Mouse (Mus musculus): ENCODE data around the gene Adam8. TPM values are rescaled to one million over a fixed set of nuclear protein-coding genes. Genes with fewer than 3 reads are reported as not detected.

Adam8 gene
- polyA plus RNA-seq, 1 experiment, result 55.1 TPM

DNA sequence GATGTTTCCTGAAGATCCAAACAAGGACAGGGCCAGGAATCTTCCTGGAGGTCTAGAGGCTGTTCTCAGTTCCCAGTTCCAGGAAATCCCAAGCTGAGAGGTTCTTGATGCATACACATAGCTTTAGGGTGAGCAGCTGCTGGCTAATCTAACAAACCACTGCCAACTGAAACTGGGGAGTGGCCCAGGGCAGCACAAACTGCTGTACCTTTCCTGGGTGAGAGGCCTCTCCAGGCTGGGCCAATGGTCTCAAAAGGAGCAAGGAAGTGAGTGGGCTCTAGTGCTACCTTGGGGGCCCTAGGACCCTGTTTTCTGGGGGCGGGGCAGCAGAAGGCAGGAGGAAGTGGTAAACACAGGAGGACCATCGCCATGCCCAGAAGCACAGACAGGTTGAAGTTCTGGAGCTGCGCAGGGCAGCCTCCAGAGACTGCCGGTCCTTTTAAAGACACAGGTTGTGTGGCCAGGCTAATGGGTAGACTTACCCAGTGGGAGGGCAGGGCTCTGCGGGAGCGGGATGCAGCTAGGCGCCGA lies 1.4 kb downstream of the Adam8 start:
- WGBS, result 40% methylated on average over 8 of the region's 8 CpGs
- peak overlapping the region; percentile 62 for H3K27ac ChIP-seq (ENCODE audit: control insufficient read depth, insufficient read depth, low read depth, low read length, poor library complexity)

GRCm38 (mm10) chr7:139988272-139988671 lies 4.1 kb downstream of the Adam8 start:
- Histone ChIP-seq H3K4me1 (ENCODE audit: control insufficient read depth, insufficient read depth, low read length) (peaks cover 3% of the 10 kb centered on the region), H3K4me3 (replicated peaks; ENCODE audit: control insufficient read depth, low read depth, low read length) (no peak overlapping the region), H3K27ac (ENCODE audit: control insufficient read depth, insufficient read depth, low read depth, low read length, poor library complexity) (no peak overlapping the region)
- TF ChIP-seq CTCF (IDR thresholded peaks at IDR 0.05; ENCODE audit: control insufficient read depth, insufficient read depth, low read length) (no peak), POLR2A (IDR thresholded peaks at IDR 0.05; ENCODE audit: borderline replicate concordance, control insufficient read depth, low read depth, low read length) (no peak)
- 77% methylated on average over 9 of the region's 9 CpGs for WGBS

More for the DNA sequence above, 1.4 kb downstream of the Adam8 start:
- TF ChIP-seq POLR2A (IDR thresholded peaks at IDR 0.05; ENCODE audit: borderline replicate concordance, control insufficient read depth, low read depth, low read length) (no peak), CTCF (IDR thresholded peaks at IDR 0.05; ENCODE audit: control insufficient read depth, insufficient read depth, low read length) (no peak)
- no peaks in the 10 kb centered on the region for H3K4me1 ChIP-seq (ENCODE audit: control insufficient read depth, insufficient read depth, low read length)
- peak overlapping the region; percentile 62 for H3K4me3 ChIP-seq (replicated peaks; ENCODE audit: control insufficient read depth, low read depth, low read length)

- no peak for TF ChIP-seq CTCF (IDR thresholded peaks at IDR 0.05; ENCODE audit: control insufficient read depth, insufficient read depth, low read length)
- no peak for TF ChIP-seq POLR2A (IDR thresholded peaks at IDR 0.05; ENCODE audit: borderline replicate concordance, control insufficient read depth, low read depth, low read length)
- Histone ChIP-seq H3K4me1 (ENCODE audit: control insufficient read depth, insufficient read depth, low read length) (peaks cover 3% of the 10 kb centered on the region), H3K4me3 (replicated peaks; ENCODE audit: control insufficient read depth, low read depth, low read length) (no peak overlapping the region), H3K27ac (ENCODE audit: control insufficient read depth, insufficient read depth, low read depth, low read length, poor library complexity) (peak overlapping the region; percentile 92)
- WGBS, result 36% methylated on average over 11 of the region's 11 CpGs
These were observed 7.9 kb downstream of the Adam8 start for GRCm38 (mm10) chr7:139984505-139984904.

DNA sequence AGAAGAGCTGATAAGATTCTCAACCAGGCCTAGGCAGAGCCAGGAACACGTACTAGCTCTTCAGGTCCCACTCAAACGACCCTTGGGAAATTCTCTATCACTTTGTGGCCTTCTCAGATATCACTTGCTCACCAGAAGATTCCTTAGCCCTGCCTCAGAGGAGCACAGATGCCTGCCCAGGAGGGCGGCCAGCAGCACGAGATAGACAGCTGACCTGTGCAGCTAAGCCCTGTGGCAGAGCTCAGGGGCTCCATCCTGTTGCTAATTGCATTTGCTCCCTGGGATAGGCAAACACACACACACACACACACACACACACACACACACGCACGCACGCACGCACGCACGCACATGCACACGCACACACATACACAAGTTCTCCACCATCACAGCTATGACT lies 10.3 kb downstream of the Adam8 start:
- no peak overlapping the region for H3K4me3 ChIP-seq (replicated peaks; ENCODE audit: control insufficient read depth, low read depth, low read length)
- TF ChIP-seq CTCF (IDR thresholded peaks at IDR 0.05; ENCODE audit: control insufficient read depth, insufficient read depth, low read length), result no peak
- no peak for TF ChIP-seq POLR2A (IDR thresholded peaks at IDR 0.05; ENCODE audit: borderline replicate concordance, control insufficient read depth, low read depth, low read length)
- 83% methylated on average over 11 of the region's 11 CpGs for WGBS
- H3K27ac ChIP-seq (ENCODE audit: control insufficient read depth, insufficient read depth, low read depth, low read length, poor library complexity), result no peak overlapping the region
- H3K4me1 ChIP-seq (ENCODE audit: control insufficient read depth, insufficient read depth, low read length), result peaks cover 5% of the 10 kb centered on the region

DNA sequence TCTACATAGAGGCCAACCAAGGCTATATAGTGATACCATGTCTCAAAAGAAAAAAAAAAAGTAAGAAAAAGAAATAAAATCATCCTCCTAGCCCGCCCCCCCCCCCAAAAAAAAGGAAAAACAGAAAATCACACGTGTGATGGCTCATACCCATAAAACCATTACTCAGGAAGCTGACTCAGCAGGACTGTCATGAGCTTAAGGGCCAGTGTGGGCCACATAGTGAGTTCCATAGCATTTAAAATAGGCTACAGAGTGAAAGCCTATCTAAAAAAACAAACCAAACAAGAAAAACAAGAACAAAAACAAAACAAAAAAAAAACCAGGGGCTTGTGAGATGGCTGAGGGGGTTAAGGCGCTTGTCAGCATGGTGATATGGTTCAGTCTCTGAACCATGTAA lies 11.6 kb downstream of the Adam8 start:
- 26% methylated on average over 3 of the region's 3 CpGs for WGBS
- TF ChIP-seq POLR2A (IDR thresholded peaks at IDR 0.05; ENCODE audit: borderline replicate concordance, control insufficient read depth, low read depth, low read length) (no peak), CTCF (IDR thresholded peaks at IDR 0.05; ENCODE audit: control insufficient read depth, insufficient read depth, low read length) (no peak)
- H3K27ac ChIP-seq (ENCODE audit: control insufficient read depth, insufficient read depth, low read depth, low read length, poor library complexity), result no peak overlapping the region
- peaks cover 7% of the 10 kb centered on the region for H3K4me1 ChIP-seq (ENCODE audit: control insufficient read depth, insufficient read depth, low read length)
- no peak overlapping the region for H3K4me3 ChIP-seq (replicated peaks; ENCODE audit: control insufficient read depth, low read depth, low read length)

GRCm38 (mm10) chr7:139979011-139979719 lies 13.2 kb downstream of the Adam8 start:
- TF ChIP-seq CTCF (IDR thresholded peaks at IDR 0.05; ENCODE audit: control insufficient read depth, insufficient read depth, low read length), result no peak
- no peak for TF ChIP-seq POLR2A (IDR thresholded peaks at IDR 0.05; ENCODE audit: borderline replicate concordance, control insufficient read depth, low read depth, low read length)
- 29% methylated on average over 13 of the region's 13 CpGs for WGBS
- Histone ChIP-seq H3K27ac (ENCODE audit: control insufficient read depth, insufficient read depth, low read depth, low read length, poor library complexity) (peak overlapping the region; percentile 80), H3K4me3 (replicated peaks; ENCODE audit: control insufficient read depth, low read depth, low read length) (no peak overlapping the region), H3K4me1 (ENCODE audit: control insufficient read depth, insufficient read depth, low read length) (peaks cover 9% of the 10 kb centered on the region)

- peaks cover 13% of the 10 kb centered on the region for H3K4me1 ChIP-seq (ENCODE audit: control insufficient read depth, insufficient read depth, low read length)
- WGBS, result 13% methylated on average over 32 of the region's 32 CpGs
These were observed 14.0 kb downstream of the Adam8 start, which contains the start of gene 6430531B16Rik for GRCm38 (mm10) chr7:139978278-139978892. TSS of gene 6430531B16Rik (minus strand) at chr7:139978755.

DNA sequence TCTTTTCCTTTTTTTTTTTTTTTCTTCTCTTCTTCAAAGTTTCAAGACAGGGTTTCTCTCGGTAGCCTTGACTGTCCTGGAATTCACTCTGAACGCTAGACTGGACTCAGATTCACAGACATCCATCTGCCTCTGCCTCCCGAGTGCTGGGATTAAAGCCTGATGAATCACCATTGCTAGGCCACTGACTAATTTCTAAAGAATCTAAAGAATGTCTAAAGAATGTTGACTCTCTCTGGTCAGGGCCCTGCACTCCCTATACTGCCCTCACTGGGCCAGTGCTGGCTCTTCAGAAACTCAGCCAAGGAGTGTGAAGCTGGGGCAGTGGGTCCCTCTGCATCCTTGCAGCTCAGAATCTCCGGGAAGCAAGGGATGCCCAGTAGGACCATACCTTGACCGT lies 16.9 kb downstream of the Adam8 start:
- Histone ChIP-seq H3K27ac (ENCODE audit: control insufficient read depth, insufficient read depth, low read depth, low read length, poor library complexity) (no peak overlapping the region; the same call in 1 of the 2 replicates), H3K4me3 (replicated peaks; ENCODE audit: control insufficient read depth, low read depth, low read length) (no peak overlapping the region), H3K4me1 (ENCODE audit: control insufficient read depth, insufficient read depth, low read length) (peaks cover 20% of the 10 kb centered on the region)
- TF ChIP-seq CTCF (IDR thresholded peaks at IDR 0.05; ENCODE audit: control insufficient read depth, insufficient read depth, low read length) (no peak), POLR2A (IDR thresholded peaks at IDR 0.05; ENCODE audit: borderline replicate concordance, control insufficient read depth, low read depth, low read length) (no peak)
- 80% methylated on average over 5 of the region's 5 CpGs for WGBS

More at GRCm38 (mm10) chr7:139978278-139978892, 14.0 kb downstream of the Adam8 start, which contains the start of gene 6430531B16Rik:
- Histone ChIP-seq H3K4me3 (replicated peaks; ENCODE audit: control insufficient read depth, low read depth, low read length) (peak within 1 kb of the TSS; percentile 56), H3K27ac (ENCODE audit: control insufficient read depth, insufficient read depth, low read depth, low read length, poor library complexity) (peak within 1 kb of the TSS; percentile 80)
- TF ChIP-seq POLR2A (IDR thresholded peaks at IDR 0.05; ENCODE audit: borderline replicate concordance, control insufficient read depth, low read depth, low read length), result no peak

Measured in bone marrow, adult 2 months (tissue).